Mouse (Mus musculus) colon, adult 2 months (tissue): Measurements from ENCODE around the gene Prdm2. TPM values are rescaled to one million over a fixed set of nuclear protein-coding genes. Genes with fewer than 3 reads are reported as not detected.

Experiments used
- polyA plus RNA-seq: library from polyadenylated mRNA; depleted of rRNA; stranded (reverse); fragments of >200 nt; gene quantifications from 2 replicates; pipeline ENCODE4 v1.2.3, GENCODE M21; 2012; rRNA removed

Gene Prdm2
- polyA plus RNA-seq, result 6.4 and 7.3 TPM in 2 replicates

GRCm38 (mm10) chr4:143212341-143213174, at the start of gene Prdm2:
TSS of gene Prdm2 (minus strand) at chr4:143212995.

Other genes starting within 250 kb of the Prdm2 start
- gene Pdpn, start 86.6 kb upstream of the Prdm2 start, polyA plus RNA-seq, result 3.1 and 3.3 TPM in 2 replicates
- gene Lrrc38, start 136.8 kb upstream of the Prdm2 start, polyA plus RNA-seq, result 0.06 TPM in 1 of 2 replicates, not detected in the other
- not detected in 2 replicates for gene Pramel1, start 181.4 kb upstream of the Prdm2 start, polyA plus RNA-seq
- gene Pramef8, start 199.4 kb upstream of the Prdm2 start, polyA plus RNA-seq, result 5.8 and 5.9 TPM in 2 replicates
- not detected in 2 replicates for gene Oog4, start 237.3 kb upstream of the Prdm2 start, polyA plus RNA-seq